Mouse (Mus musculus) heart, embryonic 10.5 days (tissue): ENCODE measurements around the gene Trim14. TPM values are rescaled to one million over a fixed set of nuclear protein-coding genes. Genes with fewer than 3 reads are reported as not detected.

Experiments used
- DNase-seq: peaks from one replicate; pipeline ENCODE4 v3.0.0-alpha.2; 2017; ENCODE audit warnings: low spot score
- H3K27ac ChIP-seq: fragments of 300-500 bp; sonication (generic); 2 replicates; pipeline ENCODE4 v1.5.1; 2016; ENCODE audit warnings: mild to moderate bottlenecking
- H3K27me3 ChIP-seq: fragments of 300-500 bp; sonication (generic); 2 replicates; pipeline ENCODE4 v1.6.1; 2016; ENCODE audit warnings: mild to moderate bottlenecking; ENCODE audit not compliant: poor library complexity, insufficient read depth, severe bottlenecking
- H3K36me3 ChIP-seq: fragments of 300-500 bp; sonication (generic); 2 replicates; pipeline ENCODE4 v1.6.1; 2016; ENCODE audit warnings: mild to moderate bottlenecking, moderate library complexity
- H3K4me1 ChIP-seq: fragments of 300-500 bp; sonication (generic); 2 replicates; pipeline ENCODE4 v1.6.1; 2016; ENCODE audit warnings: mild to moderate bottlenecking
- H3K4me3 ChIP-seq: fragments of 300-500 bp; sonication (generic); 2 replicates; pipeline ENCODE4 v1.5.1; 2016; ENCODE audit warnings: mild to moderate bottlenecking, moderate library complexity
- H3K9me3 ChIP-seq: fragments of 300-500 bp; sonication (generic); 2 replicates; pipeline ENCODE4 v1.6.1; 2016; ENCODE audit warnings: mild to moderate bottlenecking, moderate library complexity
- WGBS: fragments of 180-500 bp; shearing (Covaris S2); methylation state at CpG from one replicate; pipeline ENCODE4 v1.1.7; 2016; 5-methylcytosine and 5-hydroxymethylcytosine counted together
- polyA plus RNA-seq: library from polyadenylated mRNA; unstranded; fragments of >200 nt; fragmentation: Nextera tagmentation; extraction: Ambion mirVana; gene quantifications from 2 replicates; pipeline ENCODE4 v1.2.1, GENCODE M21; 2016

Gene Trim14
- polyA plus RNA-seq, 1 experiment from 2014 or later, result 2.4 TPM

- H3K27me3 ChIP-seq, result peaks cover 94% of the 10 kb centered on the region
- H3K4me3 ChIP-seq, result peak overlapping the region; percentile 57
- DNase-seq, result no peak
- H3K36me3 ChIP-seq, result no peaks in the 10 kb centered on the region
- no peaks in the 10 kb centered on the region for H3K9me3 ChIP-seq
- H3K4me1 ChIP-seq, result peaks cover 24% of the 10 kb centered on the region
- WGBS, result 9% methylated on average over 29 of the region's 29 CpGs
- no peak overlapping the region for H3K27ac ChIP-seq
Observed at GRCm38 (mm10) chr4:46533934-46534720, 1.8 kb downstream of the Trim14 start.

DNA sequence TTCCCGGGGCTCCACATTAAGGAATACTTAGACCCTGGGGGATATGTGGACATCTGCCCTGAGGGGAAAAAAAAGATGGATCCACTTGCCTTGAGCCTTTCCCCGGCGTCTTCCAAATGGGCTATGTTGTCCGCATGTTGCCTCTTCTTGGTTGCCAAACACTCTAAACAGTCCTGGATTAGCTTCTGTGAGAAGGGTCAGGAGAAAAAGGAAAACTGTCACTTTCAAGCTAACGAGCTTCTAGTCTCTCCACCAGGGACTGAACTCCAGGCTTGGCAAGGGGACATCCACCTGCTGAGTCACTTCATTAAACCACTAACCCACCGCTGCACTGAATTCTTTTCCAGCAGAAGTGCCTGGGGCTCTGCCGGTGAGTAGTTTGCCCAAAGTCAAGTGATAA, 3.0 kb downstream of the Trim14 start:
- Histone ChIP-seq H3K27ac (no peak overlapping the region), H3K4me1 (peaks cover 24% of the 10 kb centered on the region), H3K4me3 (no peak overlapping the region), H3K36me3 (no peaks in the 10 kb centered on the region), H3K27me3 (peaks cover 91% of the 10 kb centered on the region), H3K9me3 (no peaks in the 10 kb centered on the region)
- WGBS, result 72% methylated on average over 7 of the region's 7 CpGs
- no peak for DNase-seq

GRCm38 (mm10) chr4:46532511-46532910, 3.4 kb downstream of the Trim14 start:
- no peak overlapping the region for H3K4me3 ChIP-seq

GRCm38 (mm10) chr4:46529722-46530121, 6.2 kb downstream of the Trim14 start:
- Histone ChIP-seq H3K36me3 (no peaks in the 10 kb centered on the region), H3K27me3 (peaks cover 59% of the 10 kb centered on the region), H3K27ac (no peak overlapping the region), H3K4me1 (peaks cover 17% of the 10 kb centered on the region), H3K9me3 (no peaks in the 10 kb centered on the region), H3K4me3 (no peak overlapping the region)
- no peak for DNase-seq
- 48% methylated on average over 7 of the region's 7 CpGs for WGBS

More at GRCm38 (mm10) chr4:46532511-46532910, 3.4 kb downstream of the Trim14 start:
- H3K36me3 ChIP-seq, result no peaks in the 10 kb centered on the region
- peaks cover 27% of the 10 kb centered on the region for H3K4me1 ChIP-seq
- H3K27me3 ChIP-seq, result peaks cover 87% of the 10 kb centered on the region
- no peak for DNase-seq
- WGBS, result 69% methylated on average over 2 of the region's 2 CpGs
- H3K27ac ChIP-seq, result no peak overlapping the region
- no peaks in the 10 kb centered on the region for H3K9me3 ChIP-seq

- whole genome bisulfite sequencing, result 4% methylated on average over 7 of the region's 7 CpGs
- peak overlapping the region; percentile 83 for H3K27ac ChIP-seq
- no peak for DNase-seq
Observed at GRCm38 (mm10) chr4:46527558-46527926, 8.4 kb downstream of the Trim14 start.

GRCm38 (mm10) chr4:46526798-46527557, 9.0 kb downstream of the Trim14 start:
- Histone ChIP-seq H3K27me3 (peaks cover 55% of the 10 kb centered on the region), H3K27ac (peak overlapping the region; percentile 83), H3K9me3 (peaks cover 4% of the 10 kb centered on the region; the same call in 1 of the 2 replicates), H3K36me3 (no peaks in the 10 kb centered on the region), H3K4me3 (peak overlapping the region; percentile 53), H3K4me1 (peaks cover 8% of the 10 kb centered on the region; the same call in 1 of the 2 replicates)
- DNase-seq, result peak; percentile 92
- 22% methylated on average over 17 of the region's 17 CpGs for WGBS

More at GRCm38 (mm10) chr4:46527558-46527926, 8.4 kb downstream of the Trim14 start:
- Histone ChIP-seq H3K27me3 (peaks cover 55% of the 10 kb centered on the region), H3K4me3 (peak overlapping the region; percentile 53), H3K4me1 (peaks cover 8% of the 10 kb centered on the region; the same call in 1 of the 2 replicates), H3K9me3 (no peaks in the 10 kb centered on the region), H3K36me3 (no peaks in the 10 kb centered on the region)

GRCm38 (mm10) chr4:46526226-46526625, 9.7 kb downstream of the Trim14 start:
- H3K9me3 ChIP-seq, result peaks cover 4% of the 10 kb centered on the region; the same call in 1 of the 2 replicates
- WGBS, result 83% methylated on average over 3 of the region's 3 CpGs

DNA sequence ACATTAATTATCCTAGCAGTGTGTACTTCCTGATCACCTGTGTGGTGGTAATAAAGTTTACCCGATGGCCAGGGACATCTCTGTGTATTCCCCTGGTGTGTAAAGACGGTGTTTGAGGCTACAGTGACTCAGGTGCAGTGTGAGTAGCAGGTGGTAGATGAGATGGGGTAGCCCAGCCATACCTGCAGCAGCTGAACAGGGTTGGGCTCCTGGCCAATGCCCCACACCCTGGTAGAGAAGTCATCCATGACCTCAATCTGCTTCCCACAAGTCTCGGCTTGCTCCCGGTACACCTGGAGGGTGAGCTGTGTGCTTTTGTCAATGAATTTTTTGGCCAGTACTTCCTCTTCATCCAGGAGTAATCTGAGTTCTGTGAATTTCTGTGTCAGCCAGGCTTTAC, 12.6 kb downstream of the Trim14 start:
- DNase-seq, result no peak
- Histone ChIP-seq H3K27ac (no peak overlapping the region), H3K4me3 (no peak overlapping the region), H3K27me3 (peaks cover 37% of the 10 kb centered on the region; the same call in 1 of the 2 replicates), H3K36me3 (no peaks in the 10 kb centered on the region), H3K4me1 (peaks cover 31% of the 10 kb centered on the region), H3K9me3 (peaks cover 4% of the 10 kb centered on the region)
- 89% methylated on average over 4 of the region's 4 CpGs for WGBS

More at GRCm38 (mm10) chr4:46526226-46526625, 9.7 kb downstream of the Trim14 start:
- Histone ChIP-seq H3K4me3 (no peak overlapping the region), H3K36me3 (no peaks in the 10 kb centered on the region), H3K4me1 (peaks cover 13% of the 10 kb centered on the region; the same call in 1 of the 2 replicates), H3K27ac (no peak overlapping the region), H3K27me3 (peaks cover 54% of the 10 kb centered on the region)
- no peak for DNase-seq

DNA sequence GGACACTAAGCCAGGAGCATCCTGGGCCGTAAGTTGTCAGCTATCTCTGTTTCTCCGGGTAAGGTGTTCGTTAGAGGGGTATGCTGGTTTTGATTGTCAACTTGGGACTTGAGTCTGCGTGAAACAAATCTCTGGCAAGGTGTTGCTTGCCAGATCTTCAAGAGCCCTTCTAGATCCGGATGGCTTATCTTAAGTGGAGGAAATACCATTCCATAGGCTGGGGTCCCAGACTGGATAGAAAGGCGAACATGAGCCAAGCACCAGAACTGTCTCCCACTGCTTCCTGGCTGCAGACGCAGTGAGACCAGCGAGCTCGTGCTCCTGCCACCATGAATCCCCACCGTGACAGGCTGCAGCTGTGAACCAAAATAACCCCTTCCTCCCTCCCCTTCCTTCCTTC, 14.5 kb downstream of the Trim14 start:
- H3K4me1 ChIP-seq, result peaks cover 23% of the 10 kb centered on the region
- WGBS, result 56% methylated on average over 10 of the region's 10 CpGs
- no peak overlapping the region for H3K4me3 ChIP-seq
- peaks cover 4% of the 10 kb centered on the region for H3K9me3 ChIP-seq
- H3K27me3 ChIP-seq, result peaks cover 35% of the 10 kb centered on the region; the same call in 1 of the 2 replicates
- H3K36me3 ChIP-seq, result no peaks in the 10 kb centered on the region
- no peak overlapping the region for H3K27ac ChIP-seq
- DNase-seq, result no peak

- Histone ChIP-seq H3K4me3 (no peak overlapping the region), H3K9me3 (peaks cover 4% of the 10 kb centered on the region), H3K27me3 (peaks cover 35% of the 10 kb centered on the region; the same call in 1 of the 2 replicates), H3K27ac (no peak overlapping the region), H3K4me1 (peaks cover 23% of the 10 kb centered on the region), H3K36me3 (no peaks in the 10 kb centered on the region)
- peak; percentile 83 for DNase-seq
- WGBS, result 34% methylated on average over 2 of the region's 2 CpGs
Observed at GRCm38 (mm10) chr4:46520491-46520890, 15.4 kb downstream of the Trim14 start.

DNA sequence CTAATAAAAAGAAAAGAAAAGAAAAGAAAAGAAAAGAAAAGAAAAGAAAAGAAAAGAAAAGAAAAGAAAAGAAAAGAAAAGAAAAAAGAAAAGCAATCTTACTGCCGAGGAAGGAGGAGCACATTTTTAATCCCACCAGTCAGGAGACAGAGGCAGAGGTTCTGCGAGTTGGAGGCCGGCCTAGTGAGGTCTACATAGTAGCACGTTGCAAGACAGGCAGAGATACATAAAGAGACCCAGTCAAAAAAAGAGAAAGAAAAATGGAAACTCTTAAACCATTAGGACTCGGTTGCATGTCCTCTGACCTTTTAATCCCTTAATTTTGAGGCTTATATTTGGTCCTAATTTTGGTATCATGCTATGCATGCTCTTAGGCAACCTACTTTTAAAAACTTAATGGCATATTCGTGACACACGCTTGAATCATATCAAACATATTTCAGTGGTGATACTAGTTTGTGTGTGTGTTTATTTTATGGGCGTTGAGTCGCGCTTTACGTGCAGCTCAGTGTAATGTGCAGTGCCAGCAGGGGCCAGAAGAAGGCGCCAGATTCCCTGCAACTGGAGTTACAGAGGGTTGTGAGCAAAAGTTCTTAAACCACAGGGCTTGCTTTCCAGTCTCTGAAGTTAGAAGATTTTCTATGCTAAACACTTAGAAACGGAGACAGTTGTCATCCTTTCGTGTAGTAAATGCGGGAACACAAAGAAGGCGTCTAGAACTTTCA, 28.0 kb downstream of the Trim14 start:
- no peak for DNase-seq
- Histone ChIP-seq H3K4me3 (peak overlapping the region; percentile 74), H3K4me1 (peaks cover 12% of the 10 kb centered on the region), H3K36me3 (peaks cover 15% of the 10 kb centered on the region), H3K9me3 (0 out of 2 replicates have a peak, but pooled peaks cover 6% of the 10 kb centered on the region), H3K27ac (no peak overlapping the region), H3K27me3 (peaks cover 27% of the 10 kb centered on the region)
- 11% methylated on average over 16 of the region's 16 CpGs for WGBS

DNA sequence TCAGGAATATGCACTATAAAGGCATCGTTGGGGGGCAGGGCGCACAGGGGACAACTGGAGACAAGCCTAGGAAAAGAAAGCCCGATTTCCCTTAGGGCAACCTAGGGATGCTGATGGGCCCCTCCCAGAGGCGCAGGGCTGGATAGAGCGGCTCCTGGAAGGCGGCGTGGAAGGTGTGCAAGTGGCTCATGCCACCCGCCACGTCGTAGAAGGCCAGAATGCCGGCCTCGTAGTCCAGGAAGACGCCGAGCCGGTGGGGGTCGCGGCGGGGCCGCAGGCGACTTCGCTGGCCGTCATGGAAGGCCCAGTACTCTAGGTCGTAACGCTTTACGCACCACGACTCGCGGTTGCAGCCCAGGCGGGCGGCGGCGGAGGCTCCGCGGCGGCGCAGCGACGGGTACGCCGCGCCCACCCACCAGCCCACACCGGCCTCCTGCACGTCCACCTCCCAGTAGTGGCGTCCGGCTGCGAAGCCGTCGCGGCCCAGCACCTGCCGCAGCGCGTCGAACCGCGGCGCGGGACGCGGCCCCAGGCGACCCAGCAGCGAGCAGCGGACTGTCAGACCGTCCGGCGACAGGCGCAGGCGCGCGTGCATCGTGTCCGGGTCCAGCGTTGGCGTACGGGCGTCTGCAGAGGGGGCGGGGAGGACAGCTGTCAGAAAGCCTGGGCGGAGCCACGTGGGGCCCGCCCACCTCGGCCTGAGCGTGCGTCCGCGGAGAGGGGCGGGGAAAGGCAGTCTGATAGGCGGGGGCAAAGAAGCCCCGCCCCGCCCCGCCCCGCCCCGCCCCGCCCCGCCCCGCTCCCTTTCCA, 28.9 kb downstream of the Trim14 start:
- peak; percentile 98 for DNase-seq
- H3K9me3 ChIP-seq, result 0 out of 2 replicates have a peak, but pooled peaks cover 6% of the 10 kb centered on the region
- H3K27me3 ChIP-seq, result peaks cover 27% of the 10 kb centered on the region
- H3K36me3 ChIP-seq, result peaks cover 24% of the 10 kb centered on the region
- peaks cover 17% of the 10 kb centered on the region for H3K4me1 ChIP-seq
- peak overlapping the region; percentile 79 for H3K27ac ChIP-seq
- WGBS, result under 1% methylated on average over 92 of the region's 94 CpGs
- H3K4me3 ChIP-seq, result peak overlapping the region; percentile 74
